Mouse (Mus musculus): ENCODE results near the gene Tmem232.
"Not testable (repeated sequence)": the region's sequence is repeated elsewhere in the genome, so short reads cannot be mapped to it uniquely, and the experiment has no call there.

The Tmem232 gene

GRCm38 (mm10) chr17:65221687-65222086 lies 318.9 kb downstream of the Tmem232 start:
- not testable (repeated sequence) for DNase-seq (ENCODE audit: low spot score)
